Mouse (Mus musculus) midbrain, embryonic 12.5 days (tissue): ENCODE measurements around the gene Bud13. TPM values are rescaled to one million over a fixed set of nuclear protein-coding genes. Genes with fewer than 3 reads are reported as not detected.

Experiments used
- ATAC-seq: fragments of 200-750 bp; cut with Nextera tagmentation; 2 replicates; pipeline ENCODE4 v1.8.0; 2017; ENCODE audit warnings: low read depth, moderate TSS enrichment, moderate library complexity; ENCODE audit not compliant: low FRiP score
- H3K27ac ChIP-seq: fragments of 300-500 bp; sonication (generic); replicated peaks from 2 replicates; pipeline ENCODE4 v1.5.1; 2016; ENCODE audit warnings: mild to moderate bottlenecking
- H3K27me3 ChIP-seq: fragments of 300-500 bp; sonication (generic); 2 replicates; pipeline ENCODE4 v1.6.1; 2016; ENCODE audit warnings: mild to moderate bottlenecking
- H3K36me3 ChIP-seq: fragments of 300-500 bp; sonication (generic); 2 replicates; pipeline ENCODE4 v1.6.1; 2016
- H3K4me1 ChIP-seq: fragments of 300-500 bp; sonication (generic); 2 replicates; pipeline ENCODE4 v1.6.1; 2016
- H3K4me2 ChIP-seq: fragments of 300-500 bp; sonication (generic); replicated peaks from 2 replicates; pipeline ENCODE4 v1.6.1; 2016; ENCODE audit warnings: mild to moderate bottlenecking, moderate library complexity
- H3K4me3 ChIP-seq: fragments of 300-500 bp; sonication (generic); 2 replicates; pipeline ENCODE4 v1.5.1; 2016; ENCODE audit warnings: mild to moderate bottlenecking
- H3K9ac ChIP-seq: fragments of 300-500 bp; sonication (generic); replicated peaks from 2 replicates; pipeline ENCODE4 v1.6.1; 2016; ENCODE audit warnings: mild to moderate bottlenecking, moderate library complexity
- H3K9me3 ChIP-seq: fragments of 300-500 bp; sonication (generic); 2 replicates; pipeline ENCODE4 v1.6.1; 2016; ENCODE audit warnings: mild to moderate bottlenecking
- WGBS: fragments of 180-500 bp; shearing (Covaris S2); methylation state at CpG from one replicate; pipeline ENCODE4 v1.1.7; 2016; 5-methylcytosine and 5-hydroxymethylcytosine counted together
- polyA plus RNA-seq: library from polyadenylated mRNA; unstranded; fragments of >200 nt; fragmentation: Nextera tagmentation; extraction: Ambion mirVana; gene quantifications from 2 replicates; pipeline ENCODE4 v1.2.1, GENCODE M21; 2016

The Bud13 gene
- polyA plus RNA-seq, 1 experiment from 2014 or later: 24.7 TPM

GRCm38 (mm10) chr9:46257546-46257945 is 25.3 kb upstream of the Bud13 start:
- WGBS: 83% methylated on average over 3 of the region's 3 CpGs

GRCm38 (mm10) chr9:46259111-46259510 is 23.7 kb upstream of the Bud13 start:
- H3K9ac ChIP-seq: no peak overlapping the region
- ATAC-seq: no peak
- H3K27ac ChIP-seq: no peak overlapping the region
- no peak overlapping the region for H3K4me2 ChIP-seq
- H3K36me3 ChIP-seq: no peaks in the 10 kb centered on the region
- WGBS: 92% methylated on average over 6 of the region's 6 CpGs
- H3K27me3 ChIP-seq: peaks cover 38% of the 10 kb centered on the region
- no peak overlapping the region for H3K4me3 ChIP-seq
- H3K4me1 ChIP-seq: no peaks in the 10 kb centered on the region; the same call in 1 of the 2 replicates
- no peaks in the 10 kb centered on the region for H3K9me3 ChIP-seq

More at GRCm38 (mm10) chr9:46257546-46257945, 25.3 kb upstream of the Bud13 start:
- no peaks in the 10 kb centered on the region; the same call in 1 of the 2 replicates for H3K4me1 ChIP-seq
- no peak for ATAC-seq
- H3K36me3 ChIP-seq: no peaks in the 10 kb centered on the region
- no peak overlapping the region for H3K9ac ChIP-seq
- no peak overlapping the region for H3K27ac ChIP-seq
- no peak overlapping the region for H3K4me2 ChIP-seq
- no peak overlapping the region for H3K4me3 ChIP-seq
- no peaks in the 10 kb centered on the region for H3K9me3 ChIP-seq
- peaks cover 51% of the 10 kb centered on the region for H3K27me3 ChIP-seq

- Histone ChIP-seq H3K27me3 (peaks cover 37% of the 10 kb centered on the region), H3K27ac (no peak overlapping the region), H3K4me2 (no peak overlapping the region), H3K36me3 (no peaks in the 10 kb centered on the region), H3K4me1 (no peaks in the 10 kb centered on the region), H3K9me3 (no peaks in the 10 kb centered on the region), H3K4me3 (no peak overlapping the region), H3K9ac (no peak overlapping the region)
- ATAC-seq: no peak
- 87% methylated on average over 7 of the region's 7 CpGs for WGBS
These were observed 21.7 kb upstream of the Bud13 start for GRCm38 (mm10) chr9:46261131-46261530.

GRCm38 (mm10) chr9:46268343-46268873 is 14.4 kb upstream of the Bud13 start, which contains the start of gene Apoa5:
Gene Apoa5 (plus strand): TSS chr9:46268633.
- no peaks in the 10 kb centered on the region for H3K9me3 ChIP-seq
- peaks cover 52% of the 10 kb centered on the region for H3K27me3 ChIP-seq
- no peaks in the 10 kb centered on the region for H3K36me3 ChIP-seq
- no peak for ATAC-seq
- no peak within 1 kb of the TSS for H3K9ac ChIP-seq
- H3K4me3 ChIP-seq: no peak within 1 kb of the TSS
- peaks cover under 1% of the 10 kb centered on the region for H3K4me1 ChIP-seq
- WGBS: 63% methylated on average over 7 of the region's 7 CpGs
- no peak within 1 kb of the TSS for H3K27ac ChIP-seq
- no peak within 1 kb of the TSS for H3K4me2 ChIP-seq

- Histone ChIP-seq H3K9ac (no peak overlapping the region), H3K4me2 (no peak overlapping the region), H3K9me3 (no peaks in the 10 kb centered on the region), H3K36me3 (no peaks in the 10 kb centered on the region), H3K4me1 (peaks cover 7% of the 10 kb centered on the region), H3K27me3 (peaks cover 52% of the 10 kb centered on the region), H3K4me3 (no peak overlapping the region), H3K27ac (no peak overlapping the region)
- no peak for ATAC-seq
- whole genome bisulfite sequencing: 79% methylated on average over 5 of the region's 5 CpGs
These were observed 13.7 kb upstream of the Bud13 start for GRCm38 (mm10) chr9:46269125-46269524.

- Histone ChIP-seq H3K4me2 (no peak overlapping the region), H3K36me3 (peaks cover 8% of the 10 kb centered on the region), H3K9me3 (no peaks in the 10 kb centered on the region), H3K4me3 (no peak overlapping the region), H3K27ac (no peak overlapping the region), H3K9ac (no peak overlapping the region), H3K27me3 (peaks cover 48% of the 10 kb centered on the region), H3K4me1 (peaks cover 10% of the 10 kb centered on the region)
- no peak for ATAC-seq
- WGBS: 94% methylated on average over 4 of the region's 4 CpGs
These were observed 12.0 kb upstream of the Bud13 start for GRCm38 (mm10) chr9:46270782-46271181.

GRCm38 (mm10) chr9:46272070-46272469 is 10.7 kb upstream of the Bud13 start:
- WGBS: 83% methylated on average over 9 of the region's 9 CpGs
- H3K9ac ChIP-seq: no peak overlapping the region
- H3K9me3 ChIP-seq: no peaks in the 10 kb centered on the region
- H3K4me1 ChIP-seq: peaks cover 10% of the 10 kb centered on the region
- H3K4me2 ChIP-seq: no peak overlapping the region
- peaks cover 21% of the 10 kb centered on the region for H3K36me3 ChIP-seq
- no peak overlapping the region for H3K4me3 ChIP-seq
- no peak overlapping the region for H3K27ac ChIP-seq
- no peak for ATAC-seq
- peaks cover 45% of the 10 kb centered on the region for H3K27me3 ChIP-seq

GRCm38 (mm10) chr9:46272677-46273454 is 9.9 kb upstream of the Bud13 start, which contains the start of gene Zpr1:
Gene Zpr1 (plus strand): TSS chr9:46273064.
- Histone ChIP-seq H3K4me2 (peak within 1 kb of the TSS; percentile 97), H3K27ac (peak within 1 kb of the TSS; percentile 52), H3K36me3 (peaks cover 29% of the 10 kb centered on the region), H3K4me3 (peak within 1 kb of the TSS; percentile 96), H3K9ac (peak within 1 kb of the TSS; percentile 76), H3K4me1 (peaks cover 10% of the 10 kb centered on the region), H3K27me3 (peaks cover 37% of the 10 kb centered on the region), H3K9me3 (no peaks in the 10 kb centered on the region)
- ATAC-seq: peak; percentile 97
- 7% methylated on average over 45 of the region's 45 CpGs for WGBS

GRCm38 (mm10) chr9:46274494-46274893 is 8.3 kb upstream of the Bud13 start:
- WGBS: 92% methylated on average over 9 of the region's 9 CpGs
- H3K4me2 ChIP-seq: no peak overlapping the region
- no peak overlapping the region for H3K4me3 ChIP-seq
- H3K27me3 ChIP-seq: peaks cover 22% of the 10 kb centered on the region
- H3K36me3 ChIP-seq: peaks cover 39% of the 10 kb centered on the region
- no peaks in the 10 kb centered on the region for H3K9me3 ChIP-seq
- H3K9ac ChIP-seq: no peak overlapping the region
- peaks cover 10% of the 10 kb centered on the region for H3K4me1 ChIP-seq
- ATAC-seq: no peak
- no peak overlapping the region for H3K27ac ChIP-seq

GRCm38 (mm10) chr9:46298381-46298780 is 15.6 kb downstream of the Bud13 start:
- no peak overlapping the region for H3K4me3 ChIP-seq
- H3K9me3 ChIP-seq: no peaks in the 10 kb centered on the region
- no peaks in the 10 kb centered on the region for H3K4me1 ChIP-seq
- WGBS: 88% methylated on average over 4 of the region's 4 CpGs
- H3K36me3 ChIP-seq: peaks cover 58% of the 10 kb centered on the region
- H3K27ac ChIP-seq: no peak overlapping the region
- no peak overlapping the region for H3K4me2 ChIP-seq
- no peaks in the 10 kb centered on the region for H3K27me3 ChIP-seq
- no peak overlapping the region for H3K9ac ChIP-seq
- no peak for ATAC-seq

GRCm38 (mm10) chr9:46302142-46302541 is 19.3 kb downstream of the Bud13 start:
- no peaks in the 10 kb centered on the region for H3K9me3 ChIP-seq
- H3K36me3 ChIP-seq: peaks cover 26% of the 10 kb centered on the region
- peaks cover 5% of the 10 kb centered on the region; the same call in 1 of the 2 replicates for H3K27me3 ChIP-seq
- no peak for ATAC-seq
- H3K4me3 ChIP-seq: no peak overlapping the region
- WGBS: 23% methylated on average over 2 of the region's 2 CpGs
- no peak overlapping the region for H3K4me2 ChIP-seq
- H3K9ac ChIP-seq: no peak overlapping the region
- H3K27ac ChIP-seq: no peak overlapping the region
- no peaks in the 10 kb centered on the region for H3K4me1 ChIP-seq

GRCm38 (mm10) chr9:46309121-46309520 is 26.3 kb downstream of the Bud13 start:
- WGBS: 12% methylated on average over 7 of the region's 7 CpGs
- Histone ChIP-seq H3K4me2 (no peak overlapping the region), H3K9ac (no peak overlapping the region), H3K4me1 (peaks cover 4% of the 10 kb centered on the region), H3K4me3 (no peak overlapping the region), H3K9me3 (no peaks in the 10 kb centered on the region), H3K36me3 (no peaks in the 10 kb centered on the region), H3K27me3 (peaks cover 14% of the 10 kb centered on the region), H3K27ac (peak overlapping the region; percentile 20; the same call in 1 of the 2 replicates)
- ATAC-seq: no peak
